Mouse (Mus musculus) brain, embryonic 14.5 days (tissue): ENCODE measurements at regions not wholly inside any gene's neighbourhood (a gene's known extent, or its start where the extent isn't known, plus 50 kb on each side); places are given as distances from the start of the nearest gene placed in this dataset.

Source experiments
- CTCF ChIP-seq: fragments of 200-500 bp; IDR thresholded peaks from 2 replicates; pipeline ENCODE4 v1.5.1; 2012; ENCODE audit warnings: inconsistent platforms, mild to moderate bottlenecking, moderate library complexity, borderline replicate concordance; ENCODE audit not compliant: insufficient read depth, insufficient read length; ENCODE audit errors: extremely low read depth
- POLR2A ChIP-seq: fragments of 200-500 bp; IDR thresholded peaks from 2 replicates; pipeline ENCODE4 v1.6.1; 2012; ENCODE audit warnings: mild to moderate bottlenecking, inconsistent platforms, borderline replicate concordance; ENCODE audit not compliant: poor library complexity, insufficient read depth, insufficient read length, severe bottlenecking; ENCODE audit errors: extremely low read depth

DNA sequence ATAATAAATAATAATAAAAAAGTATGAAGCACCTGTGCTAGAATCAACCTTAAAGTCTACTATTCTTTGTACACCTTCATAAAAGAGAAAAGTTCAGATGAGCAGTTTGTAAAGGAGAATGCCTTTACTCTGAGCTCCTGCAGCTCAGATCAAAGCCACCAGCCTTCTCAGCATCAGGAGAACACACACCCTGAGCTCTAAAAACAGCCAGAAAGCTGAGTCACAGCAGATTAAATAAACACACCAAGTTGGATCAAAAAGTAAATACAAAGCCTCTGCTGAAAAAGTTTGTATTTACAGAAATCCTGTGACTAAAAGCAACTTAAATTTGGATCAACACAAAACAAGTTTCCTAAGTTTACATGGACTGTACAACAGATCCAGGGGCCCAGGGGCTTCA lies 88.5 kb upstream of the Agr3 start:
- no peak for TF ChIP-seq POLR2A
- TF ChIP-seq CTCF = no peak
